Mouse (Mus musculus) layer of hippocampus, adult 8-10 months (tissue): ENCODE results near the gene Piwil4. TPM values are rescaled to one million over a fixed set of nuclear protein-coding genes. Genes with fewer than 3 reads are reported as not detected.

Source experiments
- DNase-seq, 2 experiments: peaks; one replicate each; pipeline ENCODE4 v3.0.0; 2022; ENCODE audit warnings: low spot score in 2 of 2
- total RNA-seq, 4 experiments: library from RNA; stranded (reverse); gene quantifications; 2 replicates each; pipeline ENCODE4 v1.2.4; 2022

The Piwil4 gene
- not detected for total RNA-seq

DNA sequence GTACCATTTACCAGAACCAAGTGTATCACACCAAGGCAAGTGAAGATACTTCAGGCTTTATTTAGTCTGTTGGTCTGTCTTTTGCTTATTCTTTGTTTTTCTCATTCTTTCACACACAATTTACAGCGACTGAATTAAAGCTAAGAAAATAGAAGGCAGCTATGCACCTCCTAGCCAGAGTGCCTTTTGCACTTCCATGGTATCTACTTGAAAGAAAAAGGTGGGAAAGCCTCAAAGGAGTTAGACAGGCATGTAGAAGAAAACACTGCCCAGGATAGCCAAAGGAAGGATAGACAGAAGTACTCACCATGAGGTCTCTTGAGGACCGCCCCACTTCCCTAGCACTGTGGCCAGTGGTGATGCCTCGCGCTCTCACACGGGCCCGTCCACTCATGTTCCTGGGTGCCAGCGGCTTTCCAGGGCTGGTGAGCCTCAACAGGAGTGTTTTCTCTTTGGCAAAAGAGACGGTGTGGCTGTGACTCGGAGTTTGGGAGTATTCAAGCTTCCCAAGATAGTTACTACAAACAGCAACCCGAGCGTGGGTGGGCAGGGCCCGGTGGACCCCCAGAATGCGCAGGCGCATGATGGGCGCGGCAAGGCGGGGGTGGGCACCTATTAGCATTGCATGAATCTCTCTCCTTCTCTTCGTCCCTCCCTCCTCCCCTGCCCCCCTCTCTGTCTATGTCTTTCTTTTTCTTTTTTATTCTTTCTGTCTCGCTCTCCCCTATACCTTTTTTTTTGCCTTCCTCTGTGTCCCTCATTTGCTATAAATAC is at the start of gene Piwil4:
TSS of gene Piwil4 (minus strand) at position 583 of the 774 bp plus-strand sequence.
- DNase-seq = no peak

DNA sequence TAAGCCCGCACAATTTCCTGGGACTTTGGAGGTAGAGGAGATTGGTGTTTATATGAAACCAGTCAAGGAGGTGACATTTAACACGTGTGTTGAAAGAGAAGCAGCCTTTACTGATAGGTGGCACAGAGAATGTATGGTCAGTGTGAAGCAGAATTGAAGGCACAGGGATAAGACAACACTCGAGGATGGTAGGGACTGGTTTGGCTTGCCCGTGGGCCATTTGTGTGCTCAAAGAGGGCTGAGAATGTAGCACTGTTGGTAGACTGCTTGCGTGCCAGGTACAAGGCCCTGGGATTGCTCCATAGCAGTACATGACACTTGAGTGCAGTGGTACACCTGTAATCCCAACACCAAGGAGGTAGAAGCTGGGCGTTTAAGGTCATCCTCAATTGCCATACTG is 46.8 kb upstream of the Piwil4 start:
- DNase-seq = no peak

DNA sequence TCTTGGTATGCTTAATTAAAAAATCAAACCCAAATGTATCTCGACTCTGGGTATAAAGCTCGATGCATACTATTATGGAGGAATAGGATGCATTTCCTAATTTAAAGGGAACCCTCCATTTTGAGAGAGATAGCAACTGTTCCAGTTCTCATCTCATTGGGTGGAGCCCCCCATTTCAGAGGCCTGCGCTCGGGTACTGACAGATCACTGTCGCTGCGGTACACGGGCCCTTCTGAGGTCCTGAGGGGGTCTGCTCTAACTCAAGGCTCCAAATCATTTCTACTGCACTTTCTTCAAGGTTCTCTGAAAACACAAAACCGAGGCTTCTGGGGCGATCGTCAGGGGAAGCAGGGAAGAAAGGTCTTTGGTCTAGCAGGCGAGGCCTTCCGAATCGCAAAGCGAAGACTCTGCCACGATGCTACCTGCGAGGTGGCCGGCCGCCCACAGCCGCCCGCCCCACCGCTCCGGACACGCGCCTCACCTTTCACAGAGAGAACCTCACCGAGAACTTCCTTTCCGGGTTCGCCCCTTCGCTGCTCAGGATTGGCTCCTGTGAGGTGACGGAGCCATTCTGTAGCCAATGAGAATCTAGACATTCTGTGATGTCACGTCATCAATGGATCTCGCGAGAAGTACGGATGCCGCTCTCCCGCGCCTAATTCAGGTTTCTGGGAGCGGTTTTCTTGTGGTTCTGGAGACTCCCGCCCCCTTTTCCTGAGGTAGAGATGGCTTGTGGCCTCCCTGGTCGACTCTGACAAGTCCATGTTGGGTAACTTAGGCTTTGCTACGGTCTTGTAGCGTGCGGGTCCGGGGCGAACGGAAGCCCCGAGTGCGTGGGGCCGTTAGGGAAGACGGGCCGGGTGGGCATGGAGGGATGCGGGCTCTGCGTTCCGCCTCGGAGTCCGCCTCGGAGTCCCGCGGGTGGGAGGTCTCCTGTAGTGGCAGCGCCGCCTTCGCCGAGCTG is 43.8 kb upstream of the Piwil4 start, which contains the start of the genes Mre11a and Ankrd49:
TSS of gene Mre11a (plus strand) at position 616 of the 964 bp plus-strand sequence.
TSS of gene Ankrd49 (minus strand) at position 818 of the 964 bp plus-strand sequence.
- peak; percentile 93 for DNase-seq

DNA sequence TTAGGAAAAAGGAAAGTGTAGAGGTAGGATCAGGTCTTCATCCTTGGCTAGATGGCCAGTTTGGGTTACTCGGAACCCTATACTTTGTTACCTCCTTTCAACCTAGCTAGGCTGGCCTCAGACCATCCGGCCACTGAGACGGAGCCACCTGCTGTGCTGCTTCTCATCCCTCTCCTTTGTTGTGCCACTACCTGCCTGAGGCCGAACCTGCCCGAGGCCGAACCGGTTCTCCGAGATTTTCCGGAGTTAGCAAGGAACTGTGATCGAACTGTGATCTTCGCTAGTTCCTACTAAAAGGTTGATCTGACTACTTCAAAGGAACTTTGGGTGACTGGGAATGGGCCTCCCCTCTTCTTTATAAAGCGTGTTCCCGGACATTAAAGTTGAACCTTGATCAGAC is 37.8 kb upstream of the Piwil4 start:
- DNase-seq = no peak

DNA sequence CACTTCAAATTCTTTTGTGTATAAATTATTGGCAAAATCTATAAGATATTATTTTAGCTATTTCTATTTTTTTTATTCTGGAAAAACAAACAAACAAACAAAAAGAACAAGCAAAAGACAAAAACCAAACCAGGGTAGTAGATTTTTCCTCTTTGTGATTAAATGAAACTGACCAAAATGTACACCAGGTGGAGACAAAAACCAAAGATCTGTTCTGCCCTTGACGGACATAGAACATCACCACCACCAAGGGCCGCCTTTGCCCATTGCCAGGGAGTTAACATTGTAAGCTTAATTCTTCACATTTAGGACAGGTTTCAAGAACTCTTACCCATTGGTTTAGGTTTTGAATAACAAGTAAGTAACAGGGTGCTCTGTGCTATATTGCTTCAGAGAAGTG is 33.3 kb upstream of the Piwil4 start:
- no peak for DNase-seq

DNA sequence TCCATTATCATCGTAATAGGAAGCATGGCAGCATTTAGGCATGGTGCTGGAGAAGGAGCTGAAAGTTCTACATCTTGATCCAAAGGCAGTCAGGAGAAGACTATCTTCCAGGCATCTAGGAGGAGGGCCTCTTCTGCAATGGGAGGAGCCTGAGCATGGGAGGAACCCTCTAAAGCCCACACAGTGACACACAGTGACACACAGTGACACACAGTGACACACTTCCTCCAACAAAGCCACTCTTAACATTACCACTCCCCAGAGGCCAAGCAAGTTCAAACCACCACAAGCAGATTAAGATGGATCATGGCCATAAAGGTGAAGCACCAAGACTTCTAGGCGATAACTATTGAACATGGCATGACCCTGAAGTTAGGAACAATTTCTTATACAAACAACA is 31.5 kb upstream of the Piwil4 start:
- no peak for DNase-seq

DNA sequence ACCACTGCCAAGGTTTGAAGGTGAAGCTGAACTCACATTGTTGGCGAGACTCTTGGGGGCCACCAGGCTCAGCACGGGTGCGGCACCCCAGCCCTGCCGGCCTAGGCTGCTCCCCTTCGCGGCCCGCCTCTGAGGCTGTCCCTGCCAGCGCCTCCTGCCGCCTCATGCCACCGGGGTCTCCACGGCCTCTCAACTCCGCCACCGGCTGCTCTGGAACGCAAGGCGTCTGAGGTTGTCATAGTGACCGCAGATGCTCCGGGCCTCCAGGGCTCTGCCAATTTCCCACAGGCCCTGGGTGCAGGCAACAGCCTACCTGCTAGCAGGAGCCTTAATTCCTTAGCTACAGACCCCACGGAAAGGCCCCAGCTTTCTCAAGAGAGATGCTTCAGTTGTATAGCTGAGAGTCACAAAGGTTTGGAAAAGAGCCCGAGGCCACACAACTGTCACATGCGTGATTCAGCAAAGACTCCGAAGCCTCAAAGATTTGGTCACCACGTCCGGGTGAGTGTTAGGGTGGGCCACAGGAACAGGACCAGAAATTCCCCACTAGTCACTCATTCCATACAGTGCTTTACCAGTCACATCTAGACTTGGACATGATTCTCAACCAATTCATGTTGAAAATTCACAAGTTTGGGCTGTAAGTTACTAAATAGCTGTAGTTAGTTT is 30.4 kb upstream of the Piwil4 start, which contains the start of gene 1700012B09Rik:
TSS of gene 1700012B09Rik (minus strand) at position 228 of the 669 bp plus-strand sequence.
- DNase-seq = no peak

DNA sequence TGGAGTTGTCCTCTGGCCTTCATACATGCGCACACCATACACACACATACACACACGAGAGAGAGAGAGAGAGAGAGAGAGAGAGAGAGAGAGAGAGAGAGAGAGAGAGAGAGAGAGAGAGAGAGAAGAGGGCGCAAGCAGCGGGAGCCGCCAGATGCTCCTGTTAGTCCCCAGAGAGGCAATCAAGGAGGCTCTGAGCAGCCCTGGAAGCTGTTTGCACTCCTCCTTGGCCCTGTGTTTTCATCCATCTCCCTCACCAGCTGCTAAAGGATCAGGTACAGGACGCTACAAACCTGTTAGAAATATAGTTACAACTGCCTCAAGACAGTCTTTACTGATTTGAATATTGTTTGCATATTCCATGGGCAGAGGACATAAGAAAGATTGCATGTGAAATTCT is 29.3 kb upstream of the Piwil4 start:
- no peak for DNase-seq

DNA sequence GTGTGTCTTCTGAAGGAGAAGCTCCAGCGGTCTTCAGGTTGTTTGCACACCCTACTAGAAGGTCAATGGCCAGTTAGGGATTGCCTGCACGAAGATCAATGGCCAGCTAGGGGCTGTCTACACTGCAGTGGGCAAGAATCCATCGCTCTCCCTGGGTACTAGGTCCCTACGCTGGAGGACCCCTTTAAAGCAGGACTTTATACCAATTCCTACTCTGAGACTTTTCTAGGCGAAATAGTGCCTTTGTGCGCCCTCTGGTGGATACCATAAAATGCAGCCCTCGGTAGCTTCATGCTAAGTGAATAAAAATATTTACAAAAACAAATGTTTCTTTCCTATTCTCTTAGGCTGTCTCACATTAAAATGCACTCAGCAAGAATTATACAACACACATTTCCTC is 24.2 kb upstream of the Piwil4 start:
- DNase-seq = peak in 1 of 2 experiments; percentile 47

DNA sequence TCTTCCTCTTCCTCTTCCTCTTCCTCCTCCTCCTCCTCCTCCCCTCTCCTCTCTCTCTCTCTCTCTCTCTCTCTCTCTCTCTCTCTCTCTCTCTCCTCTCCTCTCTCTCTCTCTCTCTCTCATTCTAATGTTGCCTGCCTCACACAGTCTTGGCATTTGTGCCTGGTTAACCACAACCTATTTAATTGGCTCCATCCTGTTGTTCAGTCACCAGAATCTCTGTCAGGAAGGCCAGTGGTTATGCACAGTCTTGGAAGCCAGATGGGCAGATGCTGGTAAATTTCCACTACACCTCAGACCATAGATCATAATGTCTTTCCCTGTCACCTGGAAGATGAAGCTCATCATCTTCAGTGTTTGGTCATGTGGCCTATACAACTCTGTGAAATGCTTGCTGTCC is 18.7 kb upstream of the Piwil4 start:
- no peak for DNase-seq

DNA sequence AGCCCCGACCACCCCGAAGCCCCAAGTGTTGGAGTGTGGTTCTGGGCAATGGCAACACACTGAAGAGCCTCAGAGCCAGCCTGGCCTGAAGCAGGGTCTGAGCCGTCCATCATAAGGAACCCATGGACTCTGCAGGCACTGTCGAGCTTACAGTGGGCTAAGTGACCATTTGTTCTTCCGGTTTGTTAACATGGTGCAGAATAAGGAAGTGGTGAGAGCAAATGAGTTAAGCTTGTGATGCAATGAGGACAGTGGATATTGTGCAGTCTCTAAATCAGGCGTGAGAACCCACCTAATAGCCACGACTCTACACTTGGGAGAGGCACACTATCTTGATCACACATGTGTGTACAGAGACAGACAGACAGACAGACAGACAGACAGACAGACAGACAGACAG is 18.1 kb upstream of the Piwil4 start:
- DNase-seq = no peak

DNA sequence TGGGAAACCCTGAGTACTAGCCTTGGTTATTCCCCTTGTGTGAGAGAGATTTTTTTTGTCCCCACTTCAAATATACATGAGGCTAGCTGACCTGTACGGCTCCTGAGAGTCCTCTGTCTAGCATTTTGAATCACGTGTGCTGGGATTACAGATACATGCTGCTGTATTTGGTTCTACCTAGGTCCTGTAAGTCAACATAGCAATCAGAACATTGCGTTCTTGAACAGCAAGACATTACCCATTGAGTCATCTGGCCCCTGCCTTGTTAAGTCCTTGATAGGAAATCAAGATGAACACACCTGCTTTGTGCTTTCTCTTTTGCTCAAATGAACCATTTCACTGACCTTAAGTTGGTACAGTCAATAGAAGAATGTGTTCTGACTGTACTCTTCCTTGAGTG is 13.9 kb upstream of the Piwil4 start:
- DNase-seq = no peak

DNA sequence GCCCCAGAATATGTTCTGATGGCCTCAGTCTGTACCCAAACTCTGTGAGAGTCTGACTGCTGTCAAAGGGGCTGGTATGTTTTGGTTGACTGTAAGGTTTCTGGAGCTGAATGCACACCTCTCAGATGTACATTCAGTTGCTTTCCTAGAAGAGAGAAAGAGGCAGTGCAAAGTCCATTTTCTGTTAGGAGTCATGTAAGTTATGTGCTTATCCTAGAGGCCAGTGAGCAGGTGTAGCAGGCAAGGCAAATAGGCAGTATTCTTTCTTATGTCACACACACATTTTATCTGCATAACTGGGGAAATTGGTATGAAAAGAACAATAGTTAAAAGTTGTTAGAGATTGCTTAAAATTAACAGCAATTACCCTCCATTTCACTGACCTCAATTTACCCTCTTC is 13.4 kb upstream of the Piwil4 start:
- no peak for DNase-seq

DNA sequence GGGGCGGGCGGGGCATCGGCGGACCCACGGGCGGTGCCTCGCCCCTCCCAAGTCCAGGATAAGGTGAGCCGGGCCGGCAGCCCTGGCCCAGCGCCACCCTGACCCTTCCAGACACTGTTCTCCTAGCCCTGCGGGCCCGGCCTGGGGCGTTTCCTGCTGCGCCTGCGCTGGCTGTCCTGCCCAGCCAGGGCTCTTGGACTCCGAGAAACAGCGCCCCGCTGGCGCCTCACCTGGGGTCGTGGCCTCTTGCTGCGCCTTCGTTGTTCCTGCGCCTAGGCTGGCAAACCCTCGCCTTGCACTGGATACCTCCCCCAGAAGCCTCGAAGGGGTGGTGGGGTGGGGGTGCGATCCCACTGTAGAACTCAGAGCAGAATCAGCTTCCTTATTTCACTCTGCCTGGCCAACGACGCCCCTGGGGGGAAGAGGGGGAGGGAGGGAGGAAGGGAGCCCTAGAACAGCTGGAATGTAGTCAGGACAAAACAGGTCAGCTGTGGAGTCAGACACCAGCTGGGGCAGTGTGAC is 11.5 kb upstream of the Piwil4 start, which contains the start of gene Fut4:
TSS of gene Fut4 (minus strand) at position 393 of the 522 bp plus-strand sequence.
- DNase-seq = no peak

DNA sequence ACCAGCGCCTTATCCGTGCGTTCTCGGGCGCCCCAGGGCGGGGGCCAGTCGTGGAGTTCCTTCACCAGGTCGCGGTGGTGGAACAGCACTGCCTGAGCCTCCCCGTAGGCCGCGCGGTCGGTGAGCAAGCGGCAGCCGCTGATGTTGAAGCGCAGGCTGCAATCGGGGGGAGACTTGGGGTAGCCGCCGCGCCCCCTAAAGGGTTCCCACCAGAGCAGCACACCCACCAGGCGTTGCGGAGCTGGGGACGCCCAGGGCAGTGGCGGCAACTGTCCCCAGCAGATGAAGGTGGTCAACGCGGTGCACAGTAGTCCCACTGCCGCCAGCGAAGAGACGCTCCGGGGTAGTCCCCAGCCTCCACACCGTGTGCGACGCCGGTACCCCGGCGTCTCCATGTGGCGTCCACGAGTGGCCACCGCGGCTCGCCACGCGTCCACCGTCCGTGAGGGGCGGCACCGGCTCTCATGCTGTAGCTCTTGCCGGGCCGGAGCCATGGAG is 11.0 kb upstream of the Piwil4 start:
- no peak for DNase-seq

DNA sequence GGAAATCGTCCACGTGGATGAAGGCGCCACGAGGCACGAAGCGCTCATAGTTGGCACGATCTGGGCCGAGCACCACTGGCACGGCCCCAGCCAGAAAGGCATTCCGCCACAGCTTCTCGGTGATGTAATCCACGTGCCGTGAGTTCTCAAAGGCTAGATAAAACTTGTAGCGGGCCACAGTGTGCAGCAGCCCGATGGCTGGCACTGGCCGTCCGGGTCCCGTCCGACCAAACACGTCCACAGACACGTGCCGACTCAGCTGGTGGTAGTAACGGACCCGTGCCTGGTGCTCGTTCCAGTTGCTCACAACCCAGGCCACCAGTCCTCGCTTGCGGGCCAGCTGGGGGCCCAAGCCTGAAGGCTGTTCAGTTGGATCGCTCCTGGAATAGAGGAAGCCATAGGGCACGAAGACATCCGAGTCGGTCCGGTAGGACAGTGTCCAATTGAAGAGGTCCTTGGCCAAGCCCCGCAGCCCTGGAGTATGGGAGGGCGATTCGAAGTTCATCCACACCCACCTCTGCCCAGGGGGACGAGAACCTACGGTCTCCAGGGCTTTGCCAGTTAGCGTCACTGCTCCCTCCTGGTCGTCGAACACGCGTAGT is 10.5 kb upstream of the Piwil4 start:
- DNase-seq = no peak

DNA sequence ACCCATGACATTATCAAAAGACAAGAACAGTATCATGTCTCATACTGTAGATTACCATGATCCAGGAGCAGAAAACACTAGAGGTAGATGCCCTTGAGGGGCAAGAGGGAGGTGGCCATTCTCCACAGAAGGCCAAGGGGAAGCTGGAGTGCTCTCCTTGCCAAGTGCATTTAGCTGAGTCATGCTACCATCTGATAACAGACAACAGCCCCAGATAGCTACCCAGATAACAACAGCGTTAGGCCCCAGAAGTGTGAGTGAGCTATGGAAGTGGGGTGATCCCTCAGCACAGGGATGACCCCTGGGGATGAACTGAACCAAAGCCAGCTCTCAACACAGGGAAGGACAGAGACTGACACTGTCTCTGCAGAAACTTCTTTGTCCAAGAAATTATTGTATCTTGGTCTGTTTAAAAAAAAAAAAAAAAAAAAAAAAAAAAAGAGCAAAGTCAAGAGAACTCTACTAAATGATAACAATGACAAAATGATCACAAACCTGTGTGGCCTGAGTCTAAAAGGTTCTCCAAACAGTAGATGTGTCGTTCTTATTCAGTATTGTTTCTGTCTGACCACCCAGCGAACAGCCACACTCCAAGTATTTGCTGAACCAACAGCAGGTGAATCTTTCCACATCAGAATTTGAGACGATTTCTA is 909 bp downstream of the Piwil4 start:
- no peak for DNase-seq

DNA sequence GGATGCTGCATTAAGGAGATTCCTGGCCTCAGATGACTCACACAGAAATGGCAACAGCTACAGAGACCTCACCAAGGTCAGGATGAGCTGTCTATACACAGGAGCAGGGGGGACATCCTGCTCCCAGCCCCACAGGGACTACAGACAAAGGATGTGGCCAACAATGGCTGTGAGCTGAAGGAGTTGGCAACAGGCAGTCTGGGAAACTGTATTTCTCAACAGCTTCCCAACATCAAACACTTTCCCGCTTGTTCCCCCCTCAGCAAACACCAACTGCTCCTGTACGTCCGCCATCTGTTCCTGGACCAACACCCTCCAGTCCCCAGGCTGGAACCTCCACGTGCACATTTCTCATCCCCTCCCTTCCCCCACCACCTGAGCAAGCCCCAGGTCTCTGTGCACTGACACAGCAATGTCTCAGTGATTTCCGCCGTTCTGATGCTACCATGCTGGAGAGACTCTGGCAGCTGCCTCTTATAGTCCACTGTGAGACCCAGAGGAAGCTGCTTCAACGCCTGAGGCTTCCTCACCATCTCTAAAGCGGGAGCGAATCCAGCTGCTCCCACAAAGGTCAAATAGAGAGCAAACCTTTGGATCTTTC is 9.5 kb downstream of the Piwil4 start:
- no peak for DNase-seq

DNA sequence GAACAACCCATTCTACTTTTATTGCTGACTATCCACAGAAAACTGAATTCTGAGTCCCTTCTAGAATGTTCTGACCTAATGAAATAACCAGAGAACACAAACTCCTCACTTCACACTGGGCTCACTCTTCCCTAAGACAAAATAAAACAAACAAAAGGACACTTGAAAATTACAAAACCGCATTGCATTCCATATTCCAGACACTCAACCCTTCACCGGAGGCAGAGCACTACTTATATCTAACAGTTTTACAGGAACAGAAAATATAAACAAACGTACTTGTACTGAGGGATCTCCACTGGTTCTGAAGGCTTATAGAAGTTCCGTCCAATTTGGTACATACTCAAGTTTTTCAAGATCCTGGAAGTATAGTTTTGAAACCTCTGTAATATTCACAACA is 12.2 kb downstream of the Piwil4 start:
- DNase-seq = no peak

DNA sequence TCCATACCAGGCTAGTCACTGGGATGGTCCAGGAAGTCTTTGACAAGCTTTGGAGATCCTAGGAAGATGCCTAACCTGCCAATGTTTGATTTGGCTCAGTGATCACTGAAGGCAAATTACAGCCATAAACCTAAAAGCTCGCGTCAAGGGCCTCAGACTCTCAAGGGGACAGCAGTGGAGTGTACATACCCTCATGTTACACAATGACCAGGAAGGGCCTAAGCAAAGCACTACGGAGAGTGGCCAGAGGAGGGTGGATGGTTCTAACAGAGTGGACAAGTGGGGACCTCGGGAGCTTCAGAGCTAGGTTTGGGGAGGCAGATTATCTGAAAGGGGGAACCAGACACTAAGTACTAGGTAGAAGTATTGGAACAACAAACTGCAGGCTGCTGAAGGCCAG is 13.9 kb downstream of the Piwil4 start:
- no peak for DNase-seq
